Mouse (Mus musculus): ENCODE results near the gene Dscam. TPM values are rescaled to one million over a fixed set of nuclear protein-coding genes. Genes with fewer than 3 reads are reported as not detected.

Gene Dscam
- polyA plus RNA-seq, 1 experiment: under 0.01 TPM

- no peaks in the 10 kb centered on the region for H3K36me3 ChIP-seq (ENCODE audit: control insufficient read depth, insufficient read depth)
- no peaks in the 10 kb centered on the region for H3K79me2 ChIP-seq (ENCODE audit: control insufficient read depth, insufficient read depth)
- TF ChIP-seq TCF12 (IDR thresholded peaks at IDR 0.05; ENCODE audit: insufficient read depth, poor library complexity, severe bottlenecking) (no peak), POLR2A (IDR thresholded peaks at IDR 0.05; ENCODE audit: insufficient read length, low read depth) (no peak), USF1 (IDR thresholded peaks at IDR 0.05; ENCODE audit: low read depth) (no peak), E2F4 (IDR thresholded peaks at IDR 0.05; ENCODE audit: insufficient read depth) (no peak), MAX (IDR thresholded peaks at IDR 0.05; ENCODE audit: low read depth) (no peak), MYOG (IDR thresholded peaks at IDR 0.05; ENCODE audit: control insufficient read depth in 1 of 3, insufficient read depth in 1 of 3, insufficient read length in 2 of 3, low read depth in 2 of 3) (no peak), MYOD1 (IDR thresholded peaks at IDR 0.05; ENCODE audit: control insufficient read depth in 1 of 3, insufficient read length in 2 of 3, low read depth in 2 of 3) (no peak), CEBPB (IDR thresholded peaks at IDR 0.05; ENCODE audit: insufficient read depth, poor library complexity, severe bottlenecking) (no peak), POLR2AphosphoS2 (IDR thresholded peaks at IDR 0.05; ENCODE audit: insufficient read length, low read depth) (no peak), REST (IDR thresholded peaks at IDR 0.05; ENCODE audit: insufficient read depth, insufficient read length) (no peak), TCF3 (IDR thresholded peaks at IDR 0.05; ENCODE audit: insufficient read length, low read depth) (no peak), SRF (IDR thresholded peaks at IDR 0.05; ENCODE audit: control insufficient read depth, insufficient read length, low read depth) (no peak)
- no peak overlapping the region for H3ac ChIP-seq (ENCODE audit: control insufficient read depth, insufficient read length)
- H3K27me3 ChIP-seq (ENCODE audit: control insufficient read depth, insufficient read depth, insufficient read length): no peaks in the 10 kb centered on the region
- no peak overlapping the region for H3K4me3 ChIP-seq
- H3K4me2 ChIP-seq (ENCODE audit: low read depth): no peak overlapping the region
These were observed 545 bp downstream of the Dscam start for GRCm38 (mm10) chr16:97169901-97170512.

GRCm38 (mm10) chr16:97168614-97169013 lies 1.9 kb downstream of the Dscam start:
- no peaks in the 10 kb centered on the region for H3K27me3 ChIP-seq (ENCODE audit: control insufficient read depth, insufficient read depth, insufficient read length)
- H3ac ChIP-seq (ENCODE audit: control insufficient read depth, insufficient read length): no peak overlapping the region
- no peak overlapping the region for H3K4me2 ChIP-seq (ENCODE audit: low read depth)

GRCm38 (mm10) chr16:97168030-97168429 lies 2.5 kb downstream of the Dscam start:
- Histone ChIP-seq H3K36me3 (ENCODE audit: control insufficient read depth, insufficient read depth) (no peaks in the 10 kb centered on the region), H3K4me3 (no peak overlapping the region), H3ac (ENCODE audit: control insufficient read depth, insufficient read length) (no peak overlapping the region), H3K27me3 (ENCODE audit: control insufficient read depth, insufficient read depth, insufficient read length) (no peaks in the 10 kb centered on the region), H3K4me2 (ENCODE audit: low read depth) (no peak overlapping the region), H3K79me2 (ENCODE audit: control insufficient read depth, insufficient read depth) (no peaks in the 10 kb centered on the region)
- TF ChIP-seq E2F4 (IDR thresholded peaks at IDR 0.05; ENCODE audit: insufficient read depth) (no peak), POLR2AphosphoS2 (IDR thresholded peaks at IDR 0.05; ENCODE audit: insufficient read length, low read depth) (no peak), SRF (IDR thresholded peaks at IDR 0.05; ENCODE audit: control insufficient read depth, insufficient read length, low read depth) (no peak), MYOD1 (IDR thresholded peaks at IDR 0.05; ENCODE audit: control insufficient read depth in 1 of 3, insufficient read length in 2 of 3, low read depth in 2 of 3) (no peak), MYOG (IDR thresholded peaks at IDR 0.05; ENCODE audit: control insufficient read depth in 1 of 3, insufficient read depth in 1 of 3, insufficient read length in 2 of 3, low read depth in 2 of 3) (no peak), USF1 (IDR thresholded peaks at IDR 0.05; ENCODE audit: low read depth) (no peak), TCF12 (IDR thresholded peaks at IDR 0.05; ENCODE audit: insufficient read depth, poor library complexity, severe bottlenecking) (no peak), MAX (IDR thresholded peaks at IDR 0.05; ENCODE audit: low read depth) (no peak), TCF3 (IDR thresholded peaks at IDR 0.05; ENCODE audit: insufficient read length, low read depth) (no peak), POLR2A (IDR thresholded peaks at IDR 0.05; ENCODE audit: insufficient read length, low read depth) (no peak), CEBPB (IDR thresholded peaks at IDR 0.05; ENCODE audit: insufficient read depth, poor library complexity, severe bottlenecking) (no peak), REST (IDR thresholded peaks at IDR 0.05; ENCODE audit: insufficient read depth, insufficient read length) (no peak)

More at GRCm38 (mm10) chr16:97168614-97169013, 1.9 kb downstream of the Dscam start:
- TF ChIP-seq CEBPB (IDR thresholded peaks at IDR 0.05; ENCODE audit: insufficient read depth, poor library complexity, severe bottlenecking): no peak
- TF ChIP-seq SRF (IDR thresholded peaks at IDR 0.05; ENCODE audit: control insufficient read depth, insufficient read length, low read depth): no peak
- TF ChIP-seq E2F4 (IDR thresholded peaks at IDR 0.05; ENCODE audit: insufficient read depth): no peak
- TF ChIP-seq MYOG (IDR thresholded peaks at IDR 0.05; ENCODE audit: control insufficient read depth in 1 of 3, insufficient read depth in 1 of 3, insufficient read length in 2 of 3, low read depth in 2 of 3): no peak
- TF ChIP-seq TCF3 (IDR thresholded peaks at IDR 0.05; ENCODE audit: insufficient read length, low read depth): no peak
- no peak for TF ChIP-seq MYOD1 (IDR thresholded peaks at IDR 0.05; ENCODE audit: control insufficient read depth in 1 of 3, insufficient read length in 2 of 3, low read depth in 2 of 3)
- no peak for TF ChIP-seq MAX (IDR thresholded peaks at IDR 0.05; ENCODE audit: low read depth)
- no peak for TF ChIP-seq TCF12 (IDR thresholded peaks at IDR 0.05; ENCODE audit: insufficient read depth, poor library complexity, severe bottlenecking)
- no peak for TF ChIP-seq POLR2A (IDR thresholded peaks at IDR 0.05; ENCODE audit: insufficient read length, low read depth)
- TF ChIP-seq POLR2AphosphoS2 (IDR thresholded peaks at IDR 0.05; ENCODE audit: insufficient read length, low read depth): no peak
- no peak for TF ChIP-seq REST (IDR thresholded peaks at IDR 0.05; ENCODE audit: insufficient read depth, insufficient read length)
- Histone ChIP-seq H3K4me3 (no peak overlapping the region), H3K36me3 (ENCODE audit: control insufficient read depth, insufficient read depth) (no peaks in the 10 kb centered on the region), H3K79me2 (ENCODE audit: control insufficient read depth, insufficient read depth) (no peaks in the 10 kb centered on the region)

- no peak for TF ChIP-seq USF1 (IDR thresholded peaks at IDR 0.05; ENCODE audit: low read depth)
- TF ChIP-seq MYOG (IDR thresholded peaks at IDR 0.05; ENCODE audit: control insufficient read depth in 1 of 3, insufficient read depth in 1 of 3, insufficient read length in 2 of 3, low read depth in 2 of 3): no peak
- TF ChIP-seq POLR2AphosphoS2 (IDR thresholded peaks at IDR 0.05; ENCODE audit: insufficient read length, low read depth): no peak
- no peak for TF ChIP-seq CEBPB (IDR thresholded peaks at IDR 0.05; ENCODE audit: insufficient read depth, poor library complexity, severe bottlenecking)
- TF ChIP-seq SRF (IDR thresholded peaks at IDR 0.05; ENCODE audit: control insufficient read depth, insufficient read length, low read depth): no peak
- TF ChIP-seq POLR2A (IDR thresholded peaks at IDR 0.05; ENCODE audit: insufficient read length, low read depth): no peak
- no peak for TF ChIP-seq MAX (IDR thresholded peaks at IDR 0.05; ENCODE audit: low read depth)
- Histone ChIP-seq H3K36me3 (ENCODE audit: control insufficient read depth, insufficient read depth) (no peaks in the 10 kb centered on the region), H3K79me2 (ENCODE audit: control insufficient read depth, insufficient read depth) (no peaks in the 10 kb centered on the region), H3ac (ENCODE audit: control insufficient read depth, insufficient read length) (no peak overlapping the region), H3K27me3 (ENCODE audit: control insufficient read depth, insufficient read depth, insufficient read length) (no peaks in the 10 kb centered on the region), H3K4me3 (no peak overlapping the region), H3K4me2 (ENCODE audit: low read depth) (no peak overlapping the region)
These were observed 4.4 kb downstream of the Dscam start for GRCm38 (mm10) chr16:97166166-97166565.

Data from myocyte (in vitro differentiated cells).